Mouse (Mus musculus) left cerebral cortex, postnatal 14 days (tissue): ENCODE measurements around the gene Syce2. TPM values are rescaled to one million over a fixed set of nuclear protein-coding genes. Genes with fewer than 3 reads are reported as not detected.
"Not testable (repeated sequence)": the region's sequence is repeated elsewhere in the genome, so short reads cannot be mapped to it uniquely, and the experiment has no call there.

Source experiments
- DNase-seq, 2 experiments: peaks; one replicate each; pipeline ENCODE4 v3.0.0; 2021 to 2022; ENCODE audit warnings: low spot score in 2 of 2, mixed read lengths in 1 of 2
- intact Hi-C: fragments of 180-260 bp; cut with DNase I; formaldehyde crosslinking; loops from one replicate; pipeline ENCODE4 v1.15.1; 2025
- total RNA-seq, 2 experiments: library from RNA; stranded (reverse); gene quantifications; 2 replicates each; pipeline ENCODE4 v1.2.3; 2021

The Syce2 gene
- total RNA-seq, 2 experiments from 2014 or later = 11.5 to 13.4 TPM

GRCm38 (mm10) chr8:84889141-84889540 lies 17.2 kb downstream of the Syce2 start:
- intact Hi-C loops = no loop called here
- no peak for DNase-seq

DNA sequence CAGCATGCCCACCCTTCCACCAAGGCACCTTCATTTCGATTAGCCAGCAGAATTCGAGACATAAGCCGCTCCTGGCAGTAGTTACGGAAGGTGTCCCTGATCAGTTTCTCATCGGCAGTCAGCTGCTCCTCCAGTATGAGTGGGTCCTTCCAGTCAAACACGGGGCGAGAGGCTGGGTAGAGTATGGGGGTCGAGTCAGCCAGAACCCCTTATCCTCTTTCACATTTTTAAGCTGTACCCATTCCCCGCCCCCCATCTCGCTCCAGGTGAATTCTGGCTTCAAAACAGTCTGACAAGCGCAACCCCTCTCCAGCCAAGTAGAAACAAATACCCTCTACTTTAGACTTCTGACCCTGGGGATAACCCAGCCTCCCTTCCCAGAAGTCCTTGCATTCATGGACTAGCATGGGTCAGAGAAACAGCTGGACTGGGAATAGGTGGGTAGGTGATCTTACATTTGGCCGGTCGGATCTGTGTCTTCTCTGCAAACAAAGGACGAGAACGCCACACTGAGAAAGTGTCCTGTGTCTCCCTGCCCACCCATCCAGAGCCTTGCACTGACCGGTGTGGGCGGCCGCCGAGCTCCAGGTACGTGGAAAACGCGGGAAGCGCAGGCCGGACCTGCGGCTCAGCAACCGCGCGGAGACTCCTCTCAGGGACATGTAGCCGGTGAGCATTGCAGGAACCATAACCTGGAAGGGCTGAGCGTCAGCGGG lies 21.2 kb downstream of the Syce2 start:
- no peak for DNase-seq
- intact Hi-C loops = no loop called here

- DNase-seq = peak; percentile 92 to 95
- intact Hi-C loops = no loop called here
Measured at GRCm38 (mm10) chr8:84893709-84894134, 21.8 kb downstream of the Syce2 start, which contains the start of gene Gcdh. Gcdh (minus strand) TSS chr8:84893921.

DNA sequence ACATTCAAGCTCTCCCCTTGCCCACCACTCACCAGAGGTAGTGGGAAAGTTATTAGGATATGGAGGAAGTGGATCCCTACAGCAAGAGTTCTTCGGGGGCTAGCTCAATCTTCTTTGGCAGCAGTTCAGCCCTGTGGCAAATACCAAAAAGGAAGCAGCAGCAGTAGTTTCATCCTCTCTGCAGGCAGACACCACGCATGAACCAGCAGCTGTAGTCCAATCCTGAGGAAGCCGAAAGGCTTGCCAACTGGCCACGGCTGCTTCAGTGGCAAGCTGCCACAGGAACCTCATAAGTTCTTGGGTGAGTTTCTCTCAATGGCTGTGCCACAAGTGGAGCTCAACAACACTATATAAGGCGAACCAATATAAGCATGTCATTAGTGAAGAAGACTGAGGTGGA lies 24.1 kb downstream of the Syce2 start:
- intact Hi-C loops = no loop called here
- no peak for DNase-seq

- intact Hi-C loops = loop anchor here (5.0 kb wide), 1 partner anchor 54 kb away; the partner anchor contains the start of gene Calr
- DNase-seq = no peak
Measured at GRCm38 (mm10) chr8:84901071-84901470, 29.2 kb downstream of the Syce2 start.

DNA sequence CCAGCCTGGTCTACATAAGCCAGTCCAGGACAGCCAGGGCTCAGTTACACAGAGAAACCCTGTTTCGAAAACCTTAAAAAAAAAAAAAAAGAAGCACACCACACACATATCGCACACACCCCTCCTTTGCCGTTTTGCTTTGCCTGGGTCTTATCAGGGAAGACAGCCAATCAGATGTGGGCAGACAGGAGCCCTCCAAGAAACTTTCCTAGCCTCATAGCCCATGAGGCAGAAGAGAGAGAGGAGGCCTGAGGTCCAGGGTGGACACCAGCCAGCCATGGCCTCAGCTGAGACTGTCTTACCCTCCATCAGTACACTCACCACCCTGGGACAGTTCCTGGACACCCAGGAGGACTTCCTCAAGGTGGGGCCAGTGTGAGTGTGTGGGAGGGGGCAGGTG lies 29.8 kb downstream of the Syce2 start, which contains the start of gene Klf1:
Gene Klf1, plus strand, starts transcription at position 177 of the 400 bp plus-strand sequence.
- intact Hi-C loops = loop anchor here (5.0 kb wide), 1 partner anchor 54 kb away; the partner anchor contains the start of gene Calr

DNA sequence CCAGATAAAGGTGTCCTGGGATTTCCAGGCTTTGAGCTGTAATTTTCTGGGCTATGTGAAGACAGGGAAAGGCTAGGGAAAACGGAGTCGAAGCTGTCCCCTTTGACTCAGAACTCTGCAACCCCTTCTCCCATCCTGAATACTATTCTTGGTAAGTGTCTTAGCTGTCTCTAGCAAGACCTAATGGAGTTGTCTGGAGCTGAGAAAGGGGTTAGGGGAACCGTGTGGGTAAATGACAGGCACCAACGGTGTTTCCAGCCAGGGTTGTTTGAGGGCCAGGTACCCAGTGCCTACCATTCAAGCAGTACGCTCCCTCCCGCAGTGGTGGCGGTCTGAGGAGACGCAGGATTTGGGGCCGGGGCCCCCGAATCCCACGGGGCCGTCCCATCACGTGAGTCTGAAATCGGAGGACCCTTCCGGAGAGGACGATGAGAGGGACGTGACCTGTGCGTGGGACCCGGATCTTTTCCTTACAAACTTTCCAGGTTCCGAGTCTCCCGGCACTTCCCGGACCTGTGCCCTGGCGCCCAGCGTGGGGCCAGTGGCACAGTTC lies 30.5 kb downstream of the Syce2 start:
- DNase-seq = no peak
- intact Hi-C loops = loop anchor here (5.0 kb wide), 1 partner anchor 55 kb away; the partner anchor contains the start of gene Calr

More for the DNA sequence above, 29.8 kb downstream of the Syce2 start, which contains the start of gene Klf1:
- DNase-seq = no peak

DNA sequence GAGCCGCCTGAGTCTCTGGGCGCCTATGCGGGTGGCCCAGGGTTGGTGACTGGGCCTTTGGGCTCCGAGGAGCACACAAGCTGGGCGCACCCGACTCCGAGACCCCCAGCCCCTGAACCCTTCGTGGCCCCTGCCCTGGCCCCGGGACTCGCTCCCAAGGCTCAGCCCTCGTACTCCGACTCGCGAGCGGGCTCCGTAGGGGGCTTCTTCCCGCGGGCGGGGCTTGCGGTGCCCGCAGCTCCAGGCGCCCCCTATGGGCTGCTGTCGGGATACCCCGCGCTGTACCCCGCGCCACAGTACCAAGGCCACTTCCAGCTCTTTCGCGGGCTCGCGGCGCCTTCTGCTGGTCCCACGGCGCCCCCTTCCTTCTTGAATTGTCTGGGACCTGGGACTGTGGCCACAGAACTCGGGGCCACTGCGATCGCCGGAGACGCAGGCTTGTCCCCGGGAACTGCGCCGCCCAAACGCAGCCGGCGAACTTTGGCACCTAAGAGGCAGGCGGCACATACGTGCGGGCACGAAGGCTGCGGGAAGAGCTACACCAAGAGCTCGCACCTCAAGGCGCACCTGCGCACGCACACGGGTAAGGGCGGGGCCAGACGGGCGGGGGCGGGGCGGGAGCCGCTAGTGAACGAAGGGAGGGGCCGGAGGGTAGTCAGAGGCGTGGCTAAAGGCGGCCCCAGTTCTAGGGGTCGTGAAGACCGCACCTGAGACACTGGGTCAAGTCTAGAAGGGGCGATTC lies 31.2 kb downstream of the Syce2 start:
- peak; percentile 93 to 94 for DNase-seq
- intact Hi-C loops = loop anchor here (5.0 kb wide), 1 partner anchor 56 kb away; the partner anchor contains the start of gene Calr

- intact Hi-C loops = loop anchor here (5.0 kb wide), 1 partner anchor 57 kb away; the partner anchor contains the start of gene Calr
- DNase-seq = no peak
Measured at GRCm38 (mm10) chr8:84904351-84904750, 32.4 kb downstream of the Syce2 start.

GRCm38 (mm10) chr8:84907037-84907436 lies 35.1 kb downstream of the Syce2 start:
- no peak for DNase-seq
- intact Hi-C loops = no loop called here

GRCm38 (mm10) chr8:84907493-84907892 lies 35.6 kb downstream of the Syce2 start:
- intact Hi-C loops = no loop called here
- DNase-seq = no peak

GRCm38 (mm10) chr8:84907979-84908378 lies 36.1 kb downstream of the Syce2 start:
- DNase-seq, intact Hi-C loops: not testable (repeated sequence)

- DNase-seq = peak; percentile 85 to 92
- intact Hi-C loops = no loop called here
Measured at GRCm38 (mm10) chr8:84908421-84909161, 36.7 kb downstream of the Syce2 start, which contains the start of gene Dnase2a. Dnase2a (plus strand) TSS chr8:84908560.

GRCm38 (mm10) chr8:84909162-84909767 lies 37.4 kb downstream of the Syce2 start:
- no peak for DNase-seq
- intact Hi-C loops = no loop called here

DNA sequence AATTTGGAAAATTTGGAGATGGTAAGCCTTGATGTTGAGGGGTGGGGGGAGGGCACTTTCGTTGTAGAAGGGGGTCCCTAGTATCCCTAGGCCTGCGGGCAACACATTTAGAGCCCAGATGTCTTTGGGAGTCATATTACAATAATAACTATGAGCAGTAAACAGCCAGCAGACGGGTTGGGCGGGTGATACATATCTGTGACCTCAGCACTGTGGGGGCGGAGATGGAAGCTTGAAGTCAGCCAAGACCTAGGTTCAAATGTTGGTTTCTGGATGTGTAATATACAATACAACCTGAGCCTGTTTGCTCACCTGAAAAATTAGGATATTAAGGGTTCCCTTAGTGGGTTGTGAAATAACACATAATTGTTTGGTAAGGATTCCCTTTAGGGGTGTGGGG lies 38.0 kb downstream of the Syce2 start:
- no peak for DNase-seq
- intact Hi-C loops = no loop called here

GRCm38 (mm10) chr8:84910551-84910950 lies 38.6 kb downstream of the Syce2 start:
- no peak for DNase-seq
- intact Hi-C loops = no loop called here

DNA sequence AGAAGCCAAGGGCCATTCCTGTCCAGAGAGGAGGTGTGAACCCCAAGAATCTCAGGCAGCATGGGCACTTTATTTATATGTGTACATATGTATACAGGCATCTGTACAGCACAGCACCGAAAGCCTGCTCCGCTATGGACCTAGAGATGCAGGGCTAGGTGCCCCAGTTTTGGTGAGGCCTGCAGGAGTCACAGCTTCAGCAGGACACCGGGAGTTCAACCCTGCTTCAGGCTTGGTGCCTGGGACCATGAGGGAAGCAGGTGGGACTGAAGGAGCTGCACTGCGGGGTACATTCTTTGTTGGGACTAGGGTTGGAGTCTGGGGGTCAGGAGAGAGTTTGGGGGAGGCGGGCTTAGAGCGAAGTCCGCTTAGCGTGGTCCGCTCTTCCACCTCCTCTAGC lies 39.9 kb downstream of the Syce2 start:
- intact Hi-C loops = no loop called here
- DNase-seq = no peak

GRCm38 (mm10) chr8:84912391-84912790 lies 40.5 kb downstream of the Syce2 start:
- no peak for DNase-seq
- intact Hi-C loops = no loop called here
